Mouse (Mus musculus): ENCODE measurements around the gene Atp4a. TPM values are rescaled to one million over a fixed set of nuclear protein-coding genes. Genes with fewer than 3 reads are reported as not detected.

The Atp4a gene
- polyA plus RNA-seq, 1 experiment from 2014 or later = 0.37 TPM

GRCm38 (mm10) chr7:30744022-30744598 lies 32.1 kb downstream of the Atp4a start:
- no peak overlapping the region for H3K4me2 ChIP-seq (ENCODE audit: low read depth, low read length)
- H3K27me3 ChIP-seq (ENCODE audit: control insufficient read depth, insufficient read depth, low read length) = no peaks in the 10 kb centered on the region
- no peaks in the 10 kb centered on the region for H3K9me3 ChIP-seq (replicated peaks; ENCODE audit: control insufficient read depth, low read length)
- no peak overlapping the region for H3K9ac ChIP-seq (ENCODE audit: low read length)
- H3K27ac ChIP-seq (ENCODE audit: low read length) = no peak overlapping the region
- ATAC-seq (replicated peaks; ENCODE audit: extremely low read depth, insufficient read depth, low FRiP score) = peak; percentile 56
- H3K4me1 ChIP-seq (ENCODE audit: control insufficient read depth, insufficient read depth, low read length) = peaks cover 9% of the 10 kb centered on the region; the same call in 1 of the 2 replicates
- H3K36me3 ChIP-seq (ENCODE audit: control insufficient read depth, insufficient read depth) = no peaks in the 10 kb centered on the region
- no peak overlapping the region for H3K4me3 ChIP-seq (ENCODE audit: low read length)
- WGBS = 25% methylated on average over 4 of the region's 4 CpGs

- H3K27ac ChIP-seq (ENCODE audit: low read length) = no peak overlapping the region
These were observed 35.7 kb downstream of the Atp4a start for GRCm38 (mm10) chr7:30747525-30748204.

GRCm38 (mm10) chr7:30749824-30750606 lies 38.0 kb downstream of the Atp4a start:
- Histone ChIP-seq H3K4me1 (ENCODE audit: control insufficient read depth, insufficient read depth, low read length) (no peaks in the 10 kb centered on the region), H3K27ac (ENCODE audit: low read length) (no peak overlapping the region), H3K4me2 (ENCODE audit: low read depth, low read length) (no peak overlapping the region), H3K9ac (ENCODE audit: low read length) (no peak overlapping the region), H3K27me3 (ENCODE audit: control insufficient read depth, insufficient read depth, low read length) (no peaks in the 10 kb centered on the region), H3K36me3 (ENCODE audit: control insufficient read depth, insufficient read depth) (peaks cover 3% of the 10 kb centered on the region), H3K9me3 (replicated peaks; ENCODE audit: control insufficient read depth, low read length) (peaks cover 6% of the 10 kb centered on the region), H3K4me3 (ENCODE audit: low read length) (no peak overlapping the region)
- ATAC-seq (replicated peaks; ENCODE audit: extremely low read depth, insufficient read depth, low FRiP score) = no peak
- 67% methylated on average over 13 of the region's 13 CpGs for WGBS

More at GRCm38 (mm10) chr7:30747525-30748204, 35.7 kb downstream of the Atp4a start:
- no peaks in the 10 kb centered on the region for H3K36me3 ChIP-seq (ENCODE audit: control insufficient read depth, insufficient read depth)
- peaks cover 9% of the 10 kb centered on the region; the same call in 1 of the 2 replicates for H3K4me1 ChIP-seq (ENCODE audit: control insufficient read depth, insufficient read depth, low read length)
- H3K9ac ChIP-seq (ENCODE audit: low read length) = no peak overlapping the region
- ATAC-seq (replicated peaks; ENCODE audit: extremely low read depth, insufficient read depth, low FRiP score) = no peak
- WGBS = 85% methylated on average over 7 of the region's 7 CpGs
- H3K9me3 ChIP-seq (replicated peaks; ENCODE audit: control insufficient read depth, low read length) = no peaks in the 10 kb centered on the region
- H3K4me2 ChIP-seq (ENCODE audit: low read depth, low read length) = no peak overlapping the region
- H3K27me3 ChIP-seq (ENCODE audit: control insufficient read depth, insufficient read depth, low read length) = no peaks in the 10 kb centered on the region
- no peak overlapping the region for H3K4me3 ChIP-seq (ENCODE audit: low read length)

GRCm38 (mm10) chr7:30751086-30751669 lies 39.2 kb downstream of the Atp4a start, which contains the start of gene Sbsn:
Gene Sbsn (plus strand): TSS chr7:30751471.
- Histone ChIP-seq H3K9ac (ENCODE audit: low read length) (no peak within 1 kb of the TSS), H3K27ac (ENCODE audit: low read length) (no peak within 1 kb of the TSS), H3K27me3 (ENCODE audit: control insufficient read depth, insufficient read depth, low read length) (no peaks in the 10 kb centered on the region), H3K36me3 (ENCODE audit: control insufficient read depth, insufficient read depth) (peaks cover 13% of the 10 kb centered on the region), H3K4me1 (ENCODE audit: control insufficient read depth, insufficient read depth, low read length) (no peaks in the 10 kb centered on the region), H3K4me3 (ENCODE audit: low read length) (no peak within 1 kb of the TSS), H3K4me2 (ENCODE audit: low read depth, low read length) (no peak within 1 kb of the TSS), H3K9me3 (replicated peaks; ENCODE audit: control insufficient read depth, low read length) (peaks cover 9% of the 10 kb centered on the region)
- no peak for ATAC-seq (replicated peaks; ENCODE audit: extremely low read depth, insufficient read depth, low FRiP score)
- WGBS = 55% methylated on average over 5 of the region's 5 CpGs

GRCm38 (mm10) chr7:30757001-30757400 lies 45.0 kb downstream of the Atp4a start:
- no peak for ATAC-seq (replicated peaks; ENCODE audit: extremely low read depth, insufficient read depth, low FRiP score)

GRCm38 (mm10) chr7:30758853-30759252 lies 46.8 kb downstream of the Atp4a start:
- no peak overlapping the region for H3K27ac ChIP-seq (ENCODE audit: low read length)
- no peak overlapping the region for H3K4me3 ChIP-seq (ENCODE audit: low read length)
- H3K4me2 ChIP-seq (ENCODE audit: low read depth, low read length) = no peak overlapping the region
- H3K9me3 ChIP-seq (replicated peaks; ENCODE audit: control insufficient read depth, low read length) = peaks cover 9% of the 10 kb centered on the region
- H3K36me3 ChIP-seq (ENCODE audit: control insufficient read depth, insufficient read depth) = peaks cover 13% of the 10 kb centered on the region
- 26% methylated on average over 4 of the region's 4 CpGs for WGBS
- no peak overlapping the region for H3K9ac ChIP-seq (ENCODE audit: low read length)
- H3K4me1 ChIP-seq (ENCODE audit: control insufficient read depth, insufficient read depth, low read length) = 0 out of 2 replicates have a peak, but pooled peaks cover 4% of the 10 kb centered on the region
- H3K27me3 ChIP-seq (ENCODE audit: control insufficient read depth, insufficient read depth, low read length) = no peaks in the 10 kb centered on the region
- no peak for ATAC-seq (replicated peaks; ENCODE audit: extremely low read depth, insufficient read depth, low FRiP score)

More at GRCm38 (mm10) chr7:30757001-30757400, 45.0 kb downstream of the Atp4a start:
- WGBS = 63% methylated on average over 3 of the region's 3 CpGs
- Histone ChIP-seq H3K4me1 (ENCODE audit: control insufficient read depth, insufficient read depth, low read length) (0 out of 2 replicates have a peak, but pooled peaks cover 4% of the 10 kb centered on the region), H3K9me3 (replicated peaks; ENCODE audit: control insufficient read depth, low read length) (peaks cover 9% of the 10 kb centered on the region), H3K36me3 (ENCODE audit: control insufficient read depth, insufficient read depth) (peaks cover 13% of the 10 kb centered on the region), H3K27me3 (ENCODE audit: control insufficient read depth, insufficient read depth, low read length) (no peaks in the 10 kb centered on the region), H3K4me3 (ENCODE audit: low read length) (no peak overlapping the region), H3K27ac (ENCODE audit: low read length) (no peak overlapping the region), H3K4me2 (ENCODE audit: low read depth, low read length) (no peak overlapping the region), H3K9ac (ENCODE audit: low read length) (no peak overlapping the region)

- ATAC-seq (replicated peaks; ENCODE audit: extremely low read depth, insufficient read depth, low FRiP score) = no peak
- Histone ChIP-seq H3K4me1 (ENCODE audit: control insufficient read depth, insufficient read depth, low read length) (0 out of 2 replicates have a peak, but pooled peaks cover 4% of the 10 kb centered on the region), H3K27ac (ENCODE audit: low read length) (no peak overlapping the region), H3K36me3 (ENCODE audit: control insufficient read depth, insufficient read depth) (no peaks in the 10 kb centered on the region), H3K4me3 (ENCODE audit: low read length) (no peak overlapping the region), H3K27me3 (ENCODE audit: control insufficient read depth, insufficient read depth, low read length) (peaks cover 2% of the 10 kb centered on the region; the same call in 1 of the 2 replicates), H3K4me2 (ENCODE audit: low read depth, low read length) (no peak overlapping the region), H3K9ac (ENCODE audit: low read length) (no peak overlapping the region), H3K9me3 (replicated peaks; ENCODE audit: control insufficient read depth, low read length) (no peaks in the 10 kb centered on the region)
- WGBS = 34% methylated on average over 4 of the region's 4 CpGs
These were observed 49.9 kb downstream of the Atp4a start for GRCm38 (mm10) chr7:30761769-30762352.

- Histone ChIP-seq H3K4me3 (ENCODE audit: low read length) (no peak within 1 kb of the TSS), H3K27ac (ENCODE audit: low read length) (no peak within 1 kb of the TSS), H3K9me3 (replicated peaks; ENCODE audit: control insufficient read depth, low read length) (no peaks in the 10 kb centered on the region), H3K27me3 (ENCODE audit: control insufficient read depth, insufficient read depth, low read length) (peaks cover 2% of the 10 kb centered on the region), H3K4me2 (ENCODE audit: low read depth, low read length) (no peak within 1 kb of the TSS), H3K36me3 (ENCODE audit: control insufficient read depth, insufficient read depth) (no peaks in the 10 kb centered on the region), H3K4me1 (ENCODE audit: control insufficient read depth, insufficient read depth, low read length) (0 out of 2 replicates have a peak, but pooled peaks cover 4% of the 10 kb centered on the region), H3K9ac (ENCODE audit: low read length) (no peak within 1 kb of the TSS)
- 49% methylated on average over 5 of the region's 5 CpGs for WGBS
- no peak for ATAC-seq (replicated peaks; ENCODE audit: extremely low read depth, insufficient read depth, low FRiP score)
These were observed 51.4 kb downstream of the Atp4a start, which contains the start of gene Dmkn for GRCm38 (mm10) chr7:30763456-30763855. Gene Dmkn (plus strand): TSS chr7:30763756.

All from heart, embryonic 16.5 days (tissue).